Mouse (Mus musculus) frontal cortex, adult (tissue): ENCODE results near the gene Cep44.

Experiments used
- ATAC-seq: cut with Nextera tagmentation; 2 replicates; pipeline ENCODE4 v1.9.2; 2017; ENCODE audit warnings: mild to moderate bottlenecking, moderate library complexity, mixed read lengths; ENCODE audit not compliant: low TSS enrichment

Cep44 gene

GRCm38 (mm10) chr8:56486006-56486405, 64.8 kb downstream of the Cep44 start:
- no peak for ATAC-seq
